Mouse (Mus musculus): ENCODE measurements around the gene Src. TPM values are rescaled to one million over a fixed set of nuclear protein-coding genes. Genes with fewer than 3 reads are reported as not detected.

The Src gene
- total RNA-seq, 2 experiments from 2014 or later, result 2.9 to 3.5 TPM

GRCm38 (mm10) chr2:157432476-157432875, 14.2 kb downstream of the Src start:
- intact Hi-C loops (cut with DNase I), result no loop called here
- no peak for DNase-seq

- intact Hi-C loops (cut with DNase I), result no loop called here
- DNase-seq, result no peak
These were observed 15.8 kb downstream of the Src start for GRCm38 (mm10) chr2:157434041-157434440.

DNA sequence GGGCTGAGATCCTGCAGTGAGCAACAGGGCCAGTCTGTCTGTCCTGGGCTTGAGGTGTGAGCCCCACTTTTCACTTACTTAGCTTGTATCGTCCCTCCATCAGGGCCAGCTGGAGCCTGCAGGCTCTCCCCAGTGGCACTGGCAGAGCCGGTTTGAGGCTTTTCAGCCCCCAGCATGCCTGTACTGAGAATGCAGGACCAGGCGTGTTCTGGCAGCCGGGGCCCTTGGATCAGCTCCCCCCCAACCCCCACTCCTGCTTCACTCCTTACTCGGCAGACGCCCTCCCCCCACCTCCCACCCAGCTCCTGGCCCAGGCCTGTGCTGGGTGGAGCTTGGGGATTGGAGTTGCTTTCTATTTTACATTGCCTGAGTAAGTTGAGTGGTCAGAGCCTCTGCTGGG, 16.3 kb downstream of the Src start:
- no peak for DNase-seq
- intact Hi-C loops (cut with DNase I), result no loop called here

DNA sequence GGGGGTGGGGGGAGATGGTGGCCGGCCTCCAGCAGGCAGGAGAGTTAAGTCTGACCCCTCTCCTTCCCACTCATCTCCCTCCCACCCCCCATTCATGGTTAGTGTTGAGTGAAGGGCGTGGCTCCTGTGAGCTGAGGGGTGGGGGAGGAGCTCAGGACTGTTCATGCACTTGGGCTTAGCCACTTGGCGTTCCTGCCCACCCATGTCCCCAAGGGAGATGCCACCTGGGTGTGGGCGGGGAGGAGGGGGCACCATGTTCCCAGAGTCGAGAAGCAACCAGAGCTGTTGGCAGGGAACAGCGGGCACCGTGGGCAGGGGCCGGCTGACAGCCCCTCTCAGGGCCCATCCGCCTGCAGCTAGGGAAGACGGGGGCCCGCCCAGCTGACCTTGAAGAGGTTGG, 18.3 kb downstream of the Src start:
- intact Hi-C loops (cut with DNase I), result no loop called here

GRCm38 (mm10) chr2:157437123-157437522, 18.9 kb downstream of the Src start:
- DNase-seq, result no peak
- intact Hi-C loops (cut with DNase I), result no loop called here

More for the DNA sequence above, 18.3 kb downstream of the Src start:
- no peak for DNase-seq

- intact Hi-C loops (cut with DNase I), result no loop called here
- no peak for DNase-seq
These were observed 23.1 kb downstream of the Src start for GRCm38 (mm10) chr2:157441363-157441762.

GRCm38 (mm10) chr2:157447297-157448158, 29.3 kb downstream of the Src start:
- DNase-seq, result no peak
- intact Hi-C loops (cut with DNase I), result no loop called here

DNA sequence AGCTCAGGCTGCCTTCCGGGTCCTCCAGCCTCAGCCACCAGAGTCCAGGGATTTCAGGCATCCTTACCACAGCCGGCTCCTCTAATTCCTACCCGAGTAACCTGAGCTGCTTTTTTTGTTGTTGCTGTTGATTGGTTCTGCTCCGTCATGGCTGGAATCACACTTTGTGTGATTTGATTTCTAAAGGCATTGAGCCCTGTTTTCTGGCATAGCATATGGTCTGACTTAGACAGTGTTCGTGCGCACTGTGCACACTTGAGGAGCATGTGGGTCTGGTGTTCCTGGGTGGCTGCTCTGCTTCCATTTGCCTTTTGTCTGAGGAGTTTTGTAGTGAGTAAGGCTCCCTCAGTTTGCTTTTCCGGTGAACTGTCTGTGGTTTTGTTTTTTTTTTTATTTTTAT, 30.1 kb downstream of the Src start:
- intact Hi-C loops (cut with DNase I), result no loop called here

DNA sequence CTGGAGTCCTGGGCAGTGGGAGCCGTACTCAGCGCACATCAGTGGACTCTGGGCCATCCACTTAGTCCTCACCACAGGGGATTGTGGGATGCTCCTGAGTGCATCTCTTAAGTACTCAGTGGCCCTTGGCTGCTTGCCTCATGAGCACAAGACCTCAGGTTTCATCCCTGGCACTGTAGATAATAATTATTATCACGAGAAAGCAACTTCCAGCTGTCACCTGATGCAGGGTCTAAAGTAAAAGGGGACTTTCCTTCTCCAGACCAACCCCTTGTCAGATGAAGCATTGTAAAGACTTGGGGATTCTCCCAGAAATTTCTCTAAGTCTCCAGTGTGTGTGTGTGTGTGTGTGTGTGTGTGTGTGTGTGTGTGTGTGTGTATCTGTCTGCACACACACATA, 32.7 kb downstream of the Src start:
- intact Hi-C loops (cut with DNase I), result no loop called here
- no peak for DNase-seq

More for the DNA sequence above, 30.1 kb downstream of the Src start:
- DNase-seq, result no peak

GRCm38 (mm10) chr2:157451372-157452040, 33.3 kb downstream of the Src start:
- DNase-seq, result no peak
- intact Hi-C loops (cut with DNase I), result no loop called here

DNA sequence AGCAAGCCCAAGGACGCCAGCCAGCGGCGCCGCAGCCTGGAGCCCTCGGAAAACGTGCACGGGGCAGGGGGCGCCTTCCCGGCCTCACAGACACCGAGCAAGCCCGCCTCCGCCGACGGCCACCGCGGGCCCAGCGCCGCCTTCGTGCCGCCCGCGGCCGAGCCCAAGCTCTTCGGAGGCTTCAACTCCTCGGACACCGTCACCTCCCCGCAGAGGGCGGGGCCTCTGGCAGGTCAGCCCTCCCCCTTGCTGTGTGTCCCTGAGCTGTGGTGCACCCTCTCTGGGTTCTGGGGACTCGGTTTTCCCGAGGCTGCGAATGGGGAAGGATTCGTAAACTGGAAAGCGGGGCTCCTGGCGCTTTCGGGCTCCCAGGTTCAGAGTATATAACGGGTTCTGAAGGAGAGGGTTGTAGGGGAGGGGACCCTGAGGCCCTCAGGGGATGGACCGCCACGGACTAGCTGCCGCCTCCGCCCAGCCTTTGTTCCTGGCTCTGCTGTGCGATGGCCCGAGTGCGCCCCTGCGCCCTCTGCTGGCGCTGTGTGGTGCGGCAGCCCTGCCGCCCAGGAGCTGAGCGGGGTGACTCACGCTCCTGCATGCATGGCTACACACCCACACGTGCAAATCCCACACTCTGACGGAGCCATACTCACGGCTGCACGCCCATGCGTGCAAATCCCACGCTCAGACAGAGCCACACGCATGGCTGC, 39.0 kb downstream of the Src start:
- intact Hi-C loops (cut with DNase I), result loop anchor here (1.0 to 5.0 kb wide), 2 partner anchors 114 to 165 kb away; no protein-coding TSS in a partner anchor
- DNase-seq, result peak; percentile 81 to 94

- intact Hi-C loops (cut with DNase I), result loop anchor here (1.0 to 5.0 kb wide), 2 partner anchors 113 to 166 kb away; partner anchors contain the start of gene Blcap
- DNase-seq, result peak; percentile 50 to 73
These were observed 40.2 kb downstream of the Src start for GRCm38 (mm10) chr2:157458472-157458871.

DNA sequence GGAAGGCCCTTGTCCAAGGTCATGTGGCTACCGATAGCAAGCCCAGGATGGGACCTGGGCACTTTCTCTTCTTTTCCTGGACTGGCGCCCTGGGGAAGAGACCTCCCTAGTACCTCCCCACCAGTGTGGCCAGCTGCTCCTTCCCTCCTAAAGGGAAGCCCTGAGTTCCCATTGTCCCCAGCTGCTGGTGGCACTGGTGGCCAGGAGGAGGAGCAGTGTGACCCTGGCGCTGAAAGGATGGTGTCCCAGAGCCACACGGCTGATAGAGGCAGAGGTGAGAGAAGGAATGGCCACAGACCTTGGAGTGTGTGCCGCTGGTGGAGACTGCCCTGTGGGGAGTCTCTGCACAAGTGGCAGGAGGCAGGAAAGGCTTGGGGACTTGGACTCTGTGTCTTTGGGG, 41.5 kb downstream of the Src start:
- no peak for DNase-seq
- intact Hi-C loops (cut with DNase I), result loop anchor here (5.0 kb wide), 1 partner anchor 167 kb away; no protein-coding TSS in a partner anchor

DNA sequence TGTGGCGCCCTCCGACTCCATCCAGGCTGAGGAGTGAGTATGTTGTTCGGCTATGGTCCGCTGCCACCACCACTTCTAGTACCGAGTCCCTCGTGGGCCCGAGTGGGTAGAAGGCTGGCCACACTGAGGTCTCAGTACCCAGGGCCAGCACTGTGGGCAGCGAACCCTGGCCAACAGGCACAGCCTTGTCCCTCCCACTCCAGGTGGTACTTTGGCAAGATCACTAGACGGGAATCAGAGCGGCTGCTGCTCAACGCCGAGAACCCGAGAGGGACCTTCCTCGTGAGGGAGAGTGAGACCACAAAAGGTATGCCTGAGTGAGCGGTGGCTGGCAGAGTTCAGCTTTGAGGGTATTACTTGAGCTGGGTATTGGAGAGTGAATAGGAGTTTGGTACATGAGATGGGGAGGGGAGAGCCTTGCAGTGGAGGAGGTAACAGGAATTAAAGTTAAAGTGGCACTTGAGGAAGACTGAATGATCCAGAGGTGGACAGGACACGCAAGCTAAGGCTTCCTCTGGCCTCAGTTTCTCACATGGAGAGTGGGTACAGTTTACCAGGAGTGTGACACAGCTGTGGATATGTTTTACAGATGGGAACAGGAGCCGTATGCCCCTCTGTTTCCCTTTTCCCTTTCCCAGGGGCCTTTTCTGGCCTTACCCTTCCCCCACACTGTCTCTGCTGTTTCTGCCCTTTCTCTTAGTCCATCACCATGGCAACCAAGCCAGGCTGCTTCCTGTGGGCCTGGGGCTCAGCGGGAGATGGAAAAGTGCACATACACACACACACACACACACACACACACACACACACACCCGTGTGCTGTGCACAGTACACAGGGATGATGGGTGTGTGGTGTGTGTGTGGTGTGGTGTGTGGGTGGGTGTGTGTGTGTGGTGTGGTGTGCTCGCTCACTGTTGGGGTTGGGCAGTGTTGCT, 44.8 kb downstream of the Src start:
- intact Hi-C loops (cut with DNase I), result no loop called here
- no peak for DNase-seq

GRCm38 (mm10) chr2:157463887-157464745, 45.9 kb downstream of the Src start:
- intact Hi-C loops (cut with DNase I), result no loop called here
- no peak for DNase-seq

GRCm38 (mm10) chr2:157464746-157465126, 46.5 kb downstream of the Src start:
- intact Hi-C loops (cut with DNase I), result no loop called here
- DNase-seq, result no peak

GRCm38 (mm10) chr2:157466836-157467235, 48.6 kb downstream of the Src start:
- intact Hi-C loops (cut with DNase I), result no loop called here

GRCm38 (mm10) chr2:157468130-157468796, 50.0 kb downstream of the Src start:
- intact Hi-C loops (cut with DNase I), result no loop called here
- no peak for DNase-seq

More at GRCm38 (mm10) chr2:157466836-157467235, 48.6 kb downstream of the Src start:
- DNase-seq, result no peak

Data from gastrocnemius, postnatal 36 days (tissue).